Mouse (Mus musculus) cerebellum, postnatal 25 days (tissue): ENCODE data around the gene Olfr287.

ENCODE experiments used
- DNase-seq, 2 experiments: peaks; one replicate each; pipeline ENCODE4 v3.0.0; 2021; ENCODE audit warnings: mixed read lengths in 2 of 2

Olfr287 gene

GRCm38 (mm10) chr15:98167645-98168621, 52.9 kb downstream of the Olfr287 start:
- DNase-seq: peak; percentile 87 to 92

DNA sequence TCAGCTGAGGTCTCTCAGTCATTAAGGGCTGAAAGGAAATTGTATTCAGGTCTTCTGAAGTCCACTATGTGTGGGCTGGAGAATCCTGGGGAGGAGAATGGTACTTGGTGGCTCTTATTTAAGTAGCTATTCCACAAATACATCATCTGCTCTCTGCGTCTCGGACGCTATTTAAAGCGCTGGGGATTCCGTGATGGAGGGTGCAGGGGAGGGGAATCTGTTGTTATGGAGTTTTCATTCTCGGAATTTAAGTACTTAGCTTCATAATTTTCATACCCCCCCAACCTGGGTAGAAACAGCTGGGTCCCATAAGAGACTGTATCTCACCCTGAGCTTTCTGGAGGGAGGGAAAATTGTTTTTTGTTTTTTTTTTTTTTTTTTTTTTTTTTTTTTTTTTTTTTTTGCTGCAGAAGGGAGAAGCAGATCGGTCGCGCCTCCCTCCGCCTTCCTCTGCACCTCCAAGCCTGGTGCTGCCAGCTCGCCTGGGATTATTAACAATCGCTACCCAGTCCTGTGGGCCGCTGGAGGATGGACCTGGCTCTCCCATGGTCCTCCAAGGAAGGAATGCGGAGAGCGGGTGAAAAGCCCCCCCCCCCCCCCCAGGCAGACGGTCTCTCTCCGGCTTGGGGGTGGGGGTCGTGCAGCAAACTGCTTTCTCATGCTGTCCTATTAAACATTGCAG, 53.8 kb downstream of the Olfr287 start, which contains the start of gene Ccdc184:
Gene Ccdc184 (plus strand): TSS at position 196 of the 682 bp plus-strand sequence.
- DNase-seq: no peak

- DNase-seq: no peak
These were observed 55.3 kb downstream of the Olfr287 start, which contains the start of gene Asb8 for GRCm38 (mm10) chr15:98165525-98165924. Asb8 (minus strand) TSS chr15:98165625.

DNA sequence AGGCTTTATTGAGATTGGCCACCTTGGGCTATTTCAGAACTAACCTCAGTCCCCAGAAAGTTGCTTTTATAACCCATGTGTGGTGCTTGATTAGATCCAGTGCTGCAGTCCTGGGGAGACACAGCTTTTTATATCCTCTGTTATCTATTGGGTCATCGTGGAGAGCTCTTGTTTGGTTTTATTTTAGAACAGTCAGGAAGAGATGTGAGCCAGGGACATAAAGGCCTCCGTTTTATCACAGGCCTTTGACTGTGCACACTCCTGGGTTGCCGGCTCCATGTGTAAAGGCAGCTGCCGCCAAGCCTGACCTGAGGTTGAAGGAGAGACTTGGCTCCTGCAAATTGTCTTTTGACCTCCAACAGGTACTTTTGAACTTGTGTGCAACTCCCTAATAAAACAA, 58.3 kb downstream of the Olfr287 start:
- DNase-seq: no peak

GRCm38 (mm10) chr15:98161026-98161805, 59.6 kb downstream of the Olfr287 start:
- DNase-seq: no peak

- DNase-seq: no peak
These were observed 63.6 kb downstream of the Olfr287 start for GRCm38 (mm10) chr15:98157253-98157652.
